Comparison of ENCODE assay signal across 8 mouse cellular contexts in genomic region chr10:57485908-57486541, GRCm38 (mm10). TPM values are rescaled to one million over a fixed set of nuclear protein-coding genes. Genes with fewer than 3 reads are reported as not detected.
DNase-seq lines count a peak whose midpoint lies in the region; ATAC-seq lines count a peak whose summit lies in the region.

TSS of gene Hsf2 (plus strand) at chr10:57486385.

- no peaks in the 10 kb centered on the region for H3K27me3 ChIP-seq in intestine, embryonic 14.5 days (replicated peaks; ENCODE audit: control insufficient read depth, insufficient read depth, low read length)

- H3K9ac ChIP-seq in intestine, embryonic 14.5 days (ENCODE audit: low read length): peak within 1 kb of the TSS; percentile 96

- peaks cover 11% of the 10 kb centered on the region for H3K4me1 ChIP-seq in intestine, embryonic 14.5 days (replicated peaks; ENCODE audit: control insufficient read depth, insufficient read depth, low read length)

- H3K27ac ChIP-seq in intestine, embryonic 14.5 days (ENCODE audit: low read depth): peak within 1 kb of the TSS; percentile 97

- H3K36me3 ChIP-seq in intestine, embryonic 14.5 days (ENCODE audit: control insufficient read depth, insufficient read depth, low read length): no peaks in the 10 kb centered on the region

- H3K4me3 ChIP-seq in intestine, embryonic 14.5 days (ENCODE audit: low read depth, low read length): peak within 1 kb of the TSS; percentile 94

- peak; percentile 90 to 93 for DNase-seq in adrenal gland, adult 18-20 months (ENCODE audit: low spot score in 2 of 2)
- peak; percentile 99 for DNase-seq in embryo, embryonic 11 days
- DNase-seq in gastrocnemius, postnatal 25 days: peak; percentile 97
- no peak for DNase-seq in intestine, embryonic 14.5 days (ENCODE audit: low spot score)
- DNase-seq in left cerebral cortex, postnatal 14 days (ENCODE audit: low spot score in 2 of 2): peak; percentile 97 to 98
- DNase-seq in mesoderm, embryonic 11.5 days (ENCODE audit: low read depth, low spot score): peak; percentile 97
- peak; percentile 97 for DNase-seq in right cerebral cortex, postnatal 36 days (ENCODE audit: low spot score in 2 of 2)
- peak; percentile 95 for DNase-seq in yolk sac, embryonic 10.5 days (ENCODE audit: low spot score)

- peak within 1 kb of the TSS; percentile 79 for H3K4me2 ChIP-seq in intestine, embryonic 14.5 days (ENCODE audit: low read length)

- H3K9me3 ChIP-seq in intestine, embryonic 14.5 days (ENCODE audit: control insufficient read depth, low read length): no peaks in the 10 kb centered on the region

- peak; percentile 100 for ATAC-seq in intestine, embryonic 14.5 days (replicated peaks; ENCODE audit: low FRiP score, low TSS enrichment, low read depth)

- WGBS in intestine, embryonic 14.5 days: 1% methylated on average over 51 of the region's 52 CpGs

- intact Hi-C loops in left cerebral cortex, postnatal 14 days (cut with DNase I): no loop called here

RNA-seq across cellular contexts. Expression of gene Hsf2, which starts in this region (rescaled TPM):
- 10 to 100 TPM; 12.4 to 16.5 TPM for total RNA-seq in adrenal gland, adult 18-20 months (2021)
- 10 to 100 TPM; 23.0 to 29.8 TPM for total RNA-seq in gastrocnemius, postnatal 25 days (2021)
- polyA plus RNA-seq in intestine, embryonic 14.5 days (2014; fragmentation: Nextera tagmentation; extraction: Ambion mirVana): 25.2 and 29.0 TPM in 2 replicates
- total RNA-seq in left cerebral cortex, postnatal 14 days (2021): 10 to 100 TPM; 33.2 to 34.9 TPM
